Mouse (Mus musculus): Measurements from ENCODE around the gene Mgst2. TPM values are rescaled to one million over a fixed set of nuclear protein-coding genes. Genes with fewer than 3 reads are reported as not detected.

Gene Mgst2
- polyA plus RNA-seq, 1 experiment from 2014 or later, result 1.9 TPM

- no peak for ATAC-seq (ENCODE audit: insufficient read depth)
- TF ChIP-seq CTCF (IDR thresholded peaks at IDR 0.05; ENCODE audit: low read depth), result no peak
- DNase-seq, result no peak
- WGBS, result 83% methylated on average over 16 of the region's 16 CpGs
- Histone ChIP-seq H3K27ac (ENCODE audit: low read depth) (no peak overlapping the region), H3K27me3 (ENCODE audit: insufficient read depth, low read length) (no peaks in the 10 kb centered on the region), H3K36me3 (ENCODE audit: insufficient read depth) (no peaks in the 10 kb centered on the region), H3K4me3 (ENCODE audit: low read depth, low read length) (no peak overlapping the region), H3K9ac (no peak overlapping the region), H3K9me3 (ENCODE audit: low read depth, low read length) (no peaks in the 10 kb centered on the region), H3K4me2 (no peak overlapping the region), H3K4me1 (ENCODE audit: insufficient read depth) (peaks cover 16% of the 10 kb centered on the region; the same call in 1 of the 2 replicates)
Observed at GRCm38 (mm10) chr3:51731949-51732636, 71.9 kb downstream of the Mgst2 start.

Other genes starting within 250 kb of the Mgst2 start
- gene Naa15, start 245.2 kb upstream of the Mgst2 start, polyA plus RNA-seq (2014; fragmentation: Nextera tagmentation; extraction: Ambion mirVana), result 45.4 and 49.5 TPM in 2 replicates
- gene Rab33b, start 176.4 kb upstream of the Mgst2 start, polyA plus RNA-seq (2014; fragmentation: Nextera tagmentation; extraction: Ambion mirVana), result 17.8 and 21.3 TPM in 2 replicates
- gene Setd7, start 99.5 kb upstream of the Mgst2 start, polyA plus RNA-seq (2014; fragmentation: Nextera tagmentation; extraction: Ambion mirVana), result 4.3 and 4.5 TPM in 2 replicates

All from lung, embryonic 14.5 days (tissue).